Mouse (Mus musculus) heart, embryonic 10.5 days (tissue): ENCODE measurements around the gene Stag1. TPM values are rescaled to one million over a fixed set of nuclear protein-coding genes. Genes with fewer than 3 reads are reported as not detected.
"Not testable (repeated sequence)": the region's sequence is repeated elsewhere in the genome, so short reads cannot be mapped to it uniquely, and the experiment has no call there.

Source experiments
- DNase-seq: peaks from one replicate; pipeline ENCODE4 v3.0.0-alpha.2; 2017; ENCODE audit warnings: low spot score
- H3K27ac ChIP-seq: fragments of 300-500 bp; sonication (generic); 2 replicates; pipeline ENCODE4 v1.5.1; 2016; ENCODE audit warnings: mild to moderate bottlenecking
- H3K27me3 ChIP-seq: fragments of 300-500 bp; sonication (generic); 2 replicates; pipeline ENCODE4 v1.6.1; 2016; ENCODE audit warnings: mild to moderate bottlenecking; ENCODE audit not compliant: poor library complexity, insufficient read depth, severe bottlenecking
- H3K36me3 ChIP-seq: fragments of 300-500 bp; sonication (generic); 2 replicates; pipeline ENCODE4 v1.6.1; 2016; ENCODE audit warnings: mild to moderate bottlenecking, moderate library complexity
- H3K4me1 ChIP-seq: fragments of 300-500 bp; sonication (generic); 2 replicates; pipeline ENCODE4 v1.6.1; 2016; ENCODE audit warnings: mild to moderate bottlenecking
- H3K4me3 ChIP-seq: fragments of 300-500 bp; sonication (generic); 2 replicates; pipeline ENCODE4 v1.5.1; 2016; ENCODE audit warnings: mild to moderate bottlenecking, moderate library complexity
- H3K9me3 ChIP-seq: fragments of 300-500 bp; sonication (generic); 2 replicates; pipeline ENCODE4 v1.6.1; 2016; ENCODE audit warnings: mild to moderate bottlenecking, moderate library complexity
- whole genome bisulfite sequencing: fragments of 180-500 bp; shearing (Covaris S2); methylation state at CpG from one replicate; pipeline ENCODE4 v1.1.7; 2016; 5-methylcytosine and 5-hydroxymethylcytosine counted together
- polyA plus RNA-seq: library from polyadenylated mRNA; unstranded; fragments of >200 nt; fragmentation: Nextera tagmentation; extraction: Ambion mirVana; gene quantifications from 2 replicates; pipeline ENCODE4 v1.2.1, GENCODE M21; 2016

Gene Stag1
- polyA plus RNA-seq, 1 experiment from 2014 or later = 38.1 TPM

- Histone ChIP-seq H3K27me3 (no peaks in the 10 kb centered on the region), H3K4me1 (peaks cover 20% of the 10 kb centered on the region; the same call in 1 of the 2 replicates), H3K36me3 (no peaks in the 10 kb centered on the region), H3K4me3 (no peak overlapping the region), H3K27ac (no peak overlapping the region), H3K9me3 (no peaks in the 10 kb centered on the region)
- DNase-seq = no peak
- 70% methylated on average over 6 of the region's 6 CpGs for WGBS
Observed at GRCm38 (mm10) chr9:100733907-100734440, 136.4 kb downstream of the Stag1 start.

DNA sequence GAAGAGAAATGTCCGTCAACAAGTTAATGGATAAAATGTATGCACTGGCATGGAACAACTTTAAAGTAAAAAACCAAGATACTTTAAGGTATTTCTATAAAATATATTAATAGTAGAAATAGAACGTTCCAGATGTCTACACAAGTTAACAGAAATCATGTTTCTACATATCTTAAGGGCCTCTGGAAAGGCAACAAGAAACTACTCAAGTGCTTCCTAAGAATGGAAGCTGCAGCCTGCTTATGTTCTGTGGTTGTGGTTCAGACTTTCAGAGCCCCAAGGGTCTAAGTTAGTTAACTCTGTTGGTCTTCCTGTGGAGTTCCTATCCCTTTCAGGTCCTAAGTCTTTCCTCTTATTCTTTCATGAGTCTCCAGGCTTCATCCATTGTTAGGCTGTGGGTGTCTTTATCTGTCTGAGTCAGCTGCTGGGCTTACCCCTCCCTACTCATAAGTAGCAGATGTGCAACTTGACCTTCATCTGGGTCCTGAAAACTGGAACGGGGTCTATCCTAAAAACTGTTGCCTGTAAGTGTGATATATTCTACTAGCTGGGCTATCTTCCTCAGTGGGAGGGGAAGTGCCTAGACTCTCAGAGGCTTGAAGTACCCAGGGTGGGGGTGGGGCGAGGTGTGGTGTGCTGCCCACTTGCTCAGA lies 138.5 kb downstream of the Stag1 start:
- peaks cover 20% of the 10 kb centered on the region; the same call in 1 of the 2 replicates for H3K4me1 ChIP-seq
- no peaks in the 10 kb centered on the region for H3K9me3 ChIP-seq
- no peak overlapping the region for H3K4me3 ChIP-seq
- H3K27ac ChIP-seq = no peak overlapping the region
- 62% methylated on average over 4 of the region's 4 CpGs for WGBS
- DNase-seq = no peak
- H3K36me3 ChIP-seq = no peaks in the 10 kb centered on the region
- H3K27me3 ChIP-seq = no peaks in the 10 kb centered on the region

DNA sequence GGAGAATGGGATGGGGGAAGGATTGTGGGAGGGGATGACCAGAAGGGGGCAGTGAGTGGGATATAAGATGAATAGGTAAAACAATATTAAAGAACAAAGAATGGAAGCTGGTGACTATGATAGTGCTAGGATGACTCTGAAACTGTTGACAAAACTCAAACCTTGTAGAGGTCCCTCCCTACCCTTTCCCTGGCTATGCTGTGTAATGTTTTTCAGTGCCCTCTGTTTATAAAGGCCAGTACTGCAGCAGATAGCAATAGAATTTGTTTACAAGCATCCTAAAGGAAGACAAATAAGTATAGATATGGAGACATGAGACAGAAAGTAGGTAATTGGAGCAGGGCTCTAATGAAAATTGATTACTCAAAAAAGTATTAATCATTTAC lies 139.0 kb downstream of the Stag1 start:
- Histone ChIP-seq H3K27me3 (no peaks in the 10 kb centered on the region), H3K4me1 (peaks cover 20% of the 10 kb centered on the region; the same call in 1 of the 2 replicates), H3K36me3 (no peaks in the 10 kb centered on the region), H3K9me3 (no peaks in the 10 kb centered on the region), H3K27ac (no peak overlapping the region), H3K4me3 (no peak overlapping the region)
- no peak for DNase-seq

GRCm38 (mm10) chr9:100777238-100777637 lies 179.6 kb downstream of the Stag1 start:
- not testable (repeated sequence) for DNase-seq

DNA sequence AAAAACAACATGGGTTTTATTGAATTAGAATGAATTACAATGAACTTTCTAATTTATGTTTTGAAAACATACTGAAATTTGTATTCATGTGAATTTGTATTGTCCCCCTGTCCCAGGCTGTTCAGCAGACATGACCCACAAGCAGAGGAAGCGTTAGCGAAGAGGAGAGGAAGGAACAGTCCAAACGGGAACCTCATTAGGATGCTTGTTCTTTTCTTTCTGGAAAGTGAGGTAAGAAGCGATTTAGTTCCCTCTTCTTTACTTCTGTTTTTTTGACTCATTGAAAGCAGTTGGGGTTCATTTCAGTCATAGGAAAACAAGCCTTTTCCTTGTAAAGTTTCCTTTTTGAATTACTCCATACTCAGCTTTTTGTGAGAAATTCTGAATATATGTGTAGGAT lies 268.4 kb downstream of the Stag1 start:
- DNase-seq = no peak
- Histone ChIP-seq H3K27me3 (no peaks in the 10 kb centered on the region), H3K27ac (no peak overlapping the region), H3K4me1 (no peaks in the 10 kb centered on the region), H3K9me3 (no peaks in the 10 kb centered on the region), H3K4me3 (no peak overlapping the region), H3K36me3 (peaks cover 5% of the 10 kb centered on the region; the same call in 1 of the 2 replicates)
- WGBS = 84% methylated on average over 4 of the region's 4 CpGs

More at GRCm38 (mm10) chr9:100777238-100777637, 179.6 kb downstream of the Stag1 start:
- not testable (repeated sequence) for H3K4me1 ChIP-seq, H3K27ac ChIP-seq, H3K36me3 ChIP-seq, H3K4me3 ChIP-seq, H3K27me3 ChIP-seq, H3K9me3 ChIP-seq
- 71% methylated on average over 2 of the region's 2 CpGs for WGBS

- H3K9me3 ChIP-seq = no peaks in the 10 kb centered on the region
- H3K27ac ChIP-seq = no peak overlapping the region
- no peaks in the 10 kb centered on the region for H3K27me3 ChIP-seq
- H3K4me1 ChIP-seq = no peaks in the 10 kb centered on the region
- no peaks in the 10 kb centered on the region for H3K36me3 ChIP-seq
- H3K4me3 ChIP-seq = no peak overlapping the region
- DNase-seq = no peak
Observed at GRCm38 (mm10) chr9:100869635-100870034, 272.0 kb downstream of the Stag1 start.

DNA sequence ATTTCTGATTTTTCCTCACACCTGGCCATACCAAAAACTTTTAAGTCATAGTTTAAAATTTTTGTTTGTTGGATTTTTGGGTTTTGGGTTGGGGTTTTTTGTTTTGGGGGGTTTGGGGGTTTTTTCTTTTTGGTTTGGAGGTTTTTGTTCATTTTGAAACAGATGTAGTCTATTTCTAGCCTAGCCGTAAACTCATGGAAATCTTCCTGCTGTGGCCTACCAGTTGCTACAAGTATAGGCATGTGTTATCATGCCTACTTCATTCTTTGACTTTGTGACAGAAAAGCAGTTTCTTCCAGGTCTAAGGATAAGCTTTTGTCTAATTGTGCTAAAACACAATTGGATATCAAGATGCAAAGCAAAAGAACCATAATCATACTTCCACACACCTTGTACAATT lies 298.5 kb downstream of the Stag1 start:
- H3K27me3 ChIP-seq = no peaks in the 10 kb centered on the region
- no peaks in the 10 kb centered on the region for H3K4me1 ChIP-seq
- 96% methylated on average over 1 of the region's 1 CpGs for WGBS
- no peak for DNase-seq
- H3K4me3 ChIP-seq = no peak overlapping the region
- peaks cover 10% of the 10 kb centered on the region; the same call in 1 of the 2 replicates for H3K36me3 ChIP-seq
- no peak overlapping the region for H3K27ac ChIP-seq
- H3K9me3 ChIP-seq = no peaks in the 10 kb centered on the region

DNA sequence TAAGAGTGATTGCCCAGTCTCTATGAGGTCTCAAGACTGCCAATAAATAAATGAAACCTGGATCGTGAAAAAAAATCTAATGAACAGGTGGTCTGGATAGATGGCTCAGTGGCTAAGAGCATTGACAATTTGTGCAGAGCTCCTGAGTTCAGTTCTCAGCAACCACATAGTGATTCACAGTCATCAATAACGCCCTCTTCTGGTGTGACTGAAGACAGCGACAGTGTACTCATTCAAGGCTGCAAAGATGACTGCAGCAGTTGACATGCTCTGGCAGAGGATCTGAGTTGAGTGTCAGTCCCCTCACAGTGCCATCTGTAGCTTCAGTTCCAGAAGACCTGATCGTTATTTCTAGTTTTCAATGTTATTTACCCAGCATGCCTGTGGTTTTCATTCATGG lies 300.4 kb downstream of the Stag1 start:
- Histone ChIP-seq H3K36me3 (peaks cover 10% of the 10 kb centered on the region; the same call in 1 of the 2 replicates), H3K27ac (no peak overlapping the region), H3K9me3 (no peaks in the 10 kb centered on the region), H3K4me1 (no peaks in the 10 kb centered on the region), H3K4me3 (no peak overlapping the region), H3K27me3 (no peaks in the 10 kb centered on the region)
- 87% methylated on average over 4 of the region's 4 CpGs for WGBS
- no peak for DNase-seq

- Histone ChIP-seq H3K27ac (no peak overlapping the region), H3K4me3 (no peak overlapping the region), H3K9me3 (no peaks in the 10 kb centered on the region), H3K27me3 (no peaks in the 10 kb centered on the region), H3K4me1 (no peaks in the 10 kb centered on the region), H3K36me3 (peaks cover 37% of the 10 kb centered on the region)
- DNase-seq = no peak
Observed at GRCm38 (mm10) chr9:100910352-100910751, 312.8 kb downstream of the Stag1 start.

- 56% methylated on average over 2 of the region's 2 CpGs for WGBS
- DNase-seq = no peak
Observed at GRCm38 (mm10) chr9:100917111-100917510, 319.5 kb downstream of the Stag1 start.

DNA sequence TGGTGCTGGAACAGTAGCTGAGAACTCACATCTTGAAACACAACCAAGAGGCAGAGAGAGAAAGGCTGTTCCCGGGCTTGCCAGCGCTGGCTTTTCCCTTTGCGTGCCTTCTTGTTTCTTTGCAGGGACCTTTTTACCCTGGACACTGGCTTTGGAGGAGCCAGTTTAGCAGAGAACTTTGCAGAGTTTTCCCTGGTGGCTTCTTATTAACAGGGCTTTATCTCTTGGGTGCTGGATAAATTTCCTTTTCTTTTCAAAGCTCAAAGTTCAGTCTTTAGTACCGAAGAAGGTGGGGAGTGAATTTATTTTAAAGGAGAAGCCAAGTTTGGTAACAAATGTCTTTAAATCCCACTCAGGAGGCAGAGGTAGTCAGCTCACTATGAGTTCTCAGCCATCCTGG lies 329.0 kb downstream of the Stag1 start:
- Histone ChIP-seq H3K4me3 (no peak overlapping the region), H3K27me3 (no peaks in the 10 kb centered on the region), H3K36me3 (peaks cover 26% of the 10 kb centered on the region), H3K4me1 (no peaks in the 10 kb centered on the region), H3K9me3 (no peaks in the 10 kb centered on the region), H3K27ac (no peak overlapping the region)
- DNase-seq = no peak
- whole genome bisulfite sequencing = 92% methylated on average over 4 of the region's 4 CpGs

More at GRCm38 (mm10) chr9:100917111-100917510, 319.5 kb downstream of the Stag1 start:
- Histone ChIP-seq H3K4me3 (no peak overlapping the region), H3K36me3 (0 out of 2 replicates have a peak, but pooled peaks cover 7% of the 10 kb centered on the region), H3K27me3 (no peaks in the 10 kb centered on the region), H3K9me3 (no peaks in the 10 kb centered on the region), H3K27ac (no peak overlapping the region), H3K4me1 (no peaks in the 10 kb centered on the region)

- WGBS = 54% methylated on average over 2 of the region's 2 CpGs
- Histone ChIP-seq H3K9me3 (no peaks in the 10 kb centered on the region), H3K4me1 (no peaks in the 10 kb centered on the region), H3K4me3 (no peak overlapping the region), H3K27me3 (no peaks in the 10 kb centered on the region), H3K36me3 (peaks cover 3% of the 10 kb centered on the region; the same call in 1 of the 2 replicates), H3K27ac (no peak overlapping the region)
- DNase-seq = no peak
Observed at GRCm38 (mm10) chr9:100942042-100942441, 344.4 kb downstream of the Stag1 start.

DNA sequence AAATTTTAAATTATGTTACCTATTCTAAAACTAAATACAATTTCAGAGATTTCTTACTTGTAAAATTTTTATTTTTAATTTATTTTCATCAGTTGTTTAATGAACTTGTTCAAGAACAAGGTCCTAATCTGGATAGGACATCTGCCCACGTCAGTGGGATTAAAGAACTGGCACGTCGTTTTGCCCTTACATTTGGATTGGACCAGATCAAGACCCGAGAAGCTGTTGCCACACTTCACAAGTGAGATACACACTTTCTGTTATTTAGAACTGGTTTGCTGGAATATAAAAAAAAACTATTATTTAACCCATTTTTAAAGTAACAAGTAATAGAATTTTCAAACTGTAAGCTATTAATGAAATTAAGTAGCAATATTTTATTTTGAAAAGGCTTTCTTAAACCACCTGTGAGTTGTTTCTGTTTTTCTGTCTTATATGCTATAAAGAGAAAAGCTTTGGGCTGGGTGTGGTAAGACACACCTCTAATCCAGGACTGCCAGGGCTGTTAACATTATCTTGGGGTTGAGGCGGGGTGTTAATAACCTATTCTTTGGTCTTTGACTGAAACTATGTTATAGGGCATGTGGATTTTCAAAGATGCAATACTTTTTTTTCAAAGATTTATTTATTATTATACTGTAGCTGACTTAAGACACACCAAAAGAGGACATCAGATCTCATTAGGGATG lies 347.2 kb downstream of the Stag1 start:
- H3K36me3 ChIP-seq = peaks cover 12% of the 10 kb centered on the region; the same call in 1 of the 2 replicates
- no peak overlapping the region for H3K27ac ChIP-seq
- no peaks in the 10 kb centered on the region for H3K9me3 ChIP-seq
- no peak for DNase-seq
- H3K4me3 ChIP-seq = no peak overlapping the region
- WGBS = 93% methylated on average over 5 of the region's 5 CpGs
- no peaks in the 10 kb centered on the region for H3K4me1 ChIP-seq
- H3K27me3 ChIP-seq = no peaks in the 10 kb centered on the region
